Mouse (Mus musculus): ENCODE data around the gene Jmjd8. TPM values are rescaled to one million over a fixed set of nuclear protein-coding genes. Genes with fewer than 3 reads are reported as not detected.

Jmjd8 gene
- polyA plus RNA-seq, 1 experiment from 2014 or later = 56.9 TPM

GRCm38 (mm10) chr17:25834595-25835222 lies 6.0 kb downstream of the Jmjd8 start:
- Histone ChIP-seq H3K9ac (ENCODE audit: low read length) (peak overlapping the region; percentile 62), H3K36me3 (ENCODE audit: control insufficient read depth, insufficient read depth, low read length) (peaks cover 47% of the 10 kb centered on the region), H3K27ac (ENCODE audit: low read depth, low read length) (no peak overlapping the region), H3K4me1 (ENCODE audit: control insufficient read depth, insufficient read depth, low read length) (peaks cover 53% of the 10 kb centered on the region), H3K27me3 (replicated peaks; ENCODE audit: control insufficient read depth, insufficient read depth, low read length) (no peaks in the 10 kb centered on the region), H3K9me3 (replicated peaks; ENCODE audit: control insufficient read depth, low read length) (no peaks in the 10 kb centered on the region), H3K4me3 (ENCODE audit: low read depth, low read length) (peak overlapping the region; percentile 86), H3K4me2 (ENCODE audit: low read length) (peak overlapping the region; percentile 79)
- ATAC-seq (no peak), DNase-seq (ENCODE audit: low spot score) (no peak)
- WGBS = 87% methylated on average over 12 of the region's 12 CpGs

- peaks cover 47% of the 10 kb centered on the region for H3K36me3 ChIP-seq (ENCODE audit: control insufficient read depth, insufficient read depth, low read length)
- WGBS = 94% methylated on average over 7 of the region's 7 CpGs
- H3K4me3 ChIP-seq (ENCODE audit: low read depth, low read length) = no peak overlapping the region
- H3K9me3 ChIP-seq (replicated peaks; ENCODE audit: control insufficient read depth, low read length) = no peaks in the 10 kb centered on the region
- ATAC-seq (no peak), DNase-seq (ENCODE audit: low spot score) (no peak)
- H3K4me1 ChIP-seq (ENCODE audit: control insufficient read depth, insufficient read depth, low read length) = peaks cover 48% of the 10 kb centered on the region
- H3K9ac ChIP-seq (ENCODE audit: low read length) = no peak overlapping the region
- no peaks in the 10 kb centered on the region for H3K27me3 ChIP-seq (replicated peaks; ENCODE audit: control insufficient read depth, insufficient read depth, low read length)
- H3K27ac ChIP-seq (ENCODE audit: low read depth, low read length) = no peak overlapping the region
- H3K4me2 ChIP-seq (ENCODE audit: low read length) = no peak overlapping the region
Observed at GRCm38 (mm10) chr17:25835301-25835700, 6.6 kb downstream of the Jmjd8 start.

GRCm38 (mm10) chr17:25835816-25836215 lies 7.1 kb downstream of the Jmjd8 start:
- DNase-seq (ENCODE audit: low spot score) (no peak), ATAC-seq (no peak)
- Histone ChIP-seq H3K4me3 (ENCODE audit: low read depth, low read length) (0 out of 2 replicates have a peak overlapping the region, but pooled peaks have one; percentile 38), H3K9me3 (replicated peaks; ENCODE audit: control insufficient read depth, low read length) (no peaks in the 10 kb centered on the region), H3K4me1 (ENCODE audit: control insufficient read depth, insufficient read depth, low read length) (peaks cover 48% of the 10 kb centered on the region), H3K36me3 (ENCODE audit: control insufficient read depth, insufficient read depth, low read length) (peaks cover 47% of the 10 kb centered on the region), H3K9ac (ENCODE audit: low read length) (no peak overlapping the region), H3K27ac (ENCODE audit: low read depth, low read length) (no peak overlapping the region), H3K27me3 (replicated peaks; ENCODE audit: control insufficient read depth, insufficient read depth, low read length) (no peaks in the 10 kb centered on the region), H3K4me2 (ENCODE audit: low read length) (peak overlapping the region; percentile 72; the same call in 1 of the 2 replicates)
- WGBS = 92% methylated on average over 16 of the region's 16 CpGs

GRCm38 (mm10) chr17:25836397-25837075 lies 7.9 kb downstream of the Jmjd8 start:
- peaks cover 47% of the 10 kb centered on the region for H3K36me3 ChIP-seq (ENCODE audit: control insufficient read depth, insufficient read depth, low read length)
- ATAC-seq = no peak
- peak overlapping the region; percentile 72 for H3K4me2 ChIP-seq (ENCODE audit: low read length)
- H3K4me3 ChIP-seq (ENCODE audit: low read depth, low read length) = peak overlapping the region; percentile 38
- peak overlapping the region; percentile 72 for H3K9ac ChIP-seq (ENCODE audit: low read length)
- 22% methylated on average over 21 of the region's 23 CpGs for WGBS
- no peaks in the 10 kb centered on the region for H3K27me3 ChIP-seq (replicated peaks; ENCODE audit: control insufficient read depth, insufficient read depth, low read length)
- H3K4me1 ChIP-seq (ENCODE audit: control insufficient read depth, insufficient read depth, low read length) = peaks cover 44% of the 10 kb centered on the region
- H3K27ac ChIP-seq (ENCODE audit: low read depth, low read length) = peak overlapping the region; percentile 67
- DNase-seq (ENCODE audit: low spot score) = peak; percentile 21
- H3K9me3 ChIP-seq (replicated peaks; ENCODE audit: control insufficient read depth, low read length) = no peaks in the 10 kb centered on the region

- Histone ChIP-seq H3K9ac (ENCODE audit: low read length) (peak within 1 kb of the TSS; percentile 72), H3K4me3 (ENCODE audit: low read depth, low read length) (peak within 1 kb of the TSS; percentile 38), H3K27me3 (replicated peaks; ENCODE audit: control insufficient read depth, insufficient read depth, low read length) (no peaks in the 10 kb centered on the region), H3K9me3 (replicated peaks; ENCODE audit: control insufficient read depth, low read length) (no peaks in the 10 kb centered on the region), H3K4me1 (ENCODE audit: control insufficient read depth, insufficient read depth, low read length) (peaks cover 39% of the 10 kb centered on the region), H3K27ac (ENCODE audit: low read depth, low read length) (peak within 1 kb of the TSS; percentile 67), H3K4me2 (ENCODE audit: low read length) (peak within 1 kb of the TSS; percentile 72), H3K36me3 (ENCODE audit: control insufficient read depth, insufficient read depth, low read length) (peaks cover 49% of the 10 kb centered on the region)
- DNase-seq (ENCODE audit: low spot score) (peak; percentile 84), ATAC-seq (peak; percentile 27)
- WGBS = under 1% methylated on average over 26 of the region's 29 CpGs
Observed at GRCm38 (mm10) chr17:25837076-25837410, 8.4 kb downstream of the Jmjd8 start, which contains the start of gene Rhbdl1. TSS of gene Rhbdl1 (minus strand) at chr17:25837295.

- Histone ChIP-seq H3K27me3 (replicated peaks; ENCODE audit: control insufficient read depth, insufficient read depth, low read length) (no peaks in the 10 kb centered on the region), H3K4me1 (ENCODE audit: control insufficient read depth, insufficient read depth, low read length) (peaks cover 38% of the 10 kb centered on the region), H3K9ac (ENCODE audit: low read length) (peak overlapping the region; percentile 72; the same call in 1 of the 2 replicates), H3K4me2 (ENCODE audit: low read length) (peak overlapping the region; percentile 72), H3K9me3 (replicated peaks; ENCODE audit: control insufficient read depth, low read length) (no peaks in the 10 kb centered on the region), H3K4me3 (ENCODE audit: low read depth, low read length) (no peak overlapping the region), H3K27ac (ENCODE audit: low read depth, low read length) (peak overlapping the region; percentile 67), H3K36me3 (ENCODE audit: control insufficient read depth, insufficient read depth, low read length) (peaks cover 53% of the 10 kb centered on the region)
- 27% methylated on average over 3 of the region's 3 CpGs for WGBS
- ATAC-seq (no peak), DNase-seq (ENCODE audit: low spot score) (peak; percentile 60)
Observed at GRCm38 (mm10) chr17:25837533-25837932, 8.9 kb downstream of the Jmjd8 start.

GRCm38 (mm10) chr17:25838904-25839303 lies 10.2 kb downstream of the Jmjd8 start:
- Histone ChIP-seq H3K27me3 (replicated peaks; ENCODE audit: control insufficient read depth, insufficient read depth, low read length) (no peaks in the 10 kb centered on the region), H3K9me3 (replicated peaks; ENCODE audit: control insufficient read depth, low read length) (no peaks in the 10 kb centered on the region), H3K9ac (ENCODE audit: low read length) (no peak overlapping the region), H3K4me3 (ENCODE audit: low read depth, low read length) (no peak overlapping the region), H3K36me3 (ENCODE audit: control insufficient read depth, insufficient read depth, low read length) (peaks cover 59% of the 10 kb centered on the region), H3K27ac (ENCODE audit: low read depth, low read length) (no peak overlapping the region), H3K4me2 (ENCODE audit: low read length) (no peak overlapping the region), H3K4me1 (ENCODE audit: control insufficient read depth, insufficient read depth, low read length) (peaks cover 39% of the 10 kb centered on the region)
- 91% methylated on average over 4 of the region's 4 CpGs for WGBS
- ATAC-seq = no peak
- no peak for DNase-seq (ENCODE audit: low spot score)

GRCm38 (mm10) chr17:25839455-25840235 lies 11.0 kb downstream of the Jmjd8 start:
- Histone ChIP-seq H3K9ac (ENCODE audit: low read length) (no peak overlapping the region), H3K4me3 (ENCODE audit: low read depth, low read length) (no peak overlapping the region), H3K9me3 (replicated peaks; ENCODE audit: control insufficient read depth, low read length) (no peaks in the 10 kb centered on the region), H3K36me3 (ENCODE audit: control insufficient read depth, insufficient read depth, low read length) (peaks cover 59% of the 10 kb centered on the region), H3K27me3 (replicated peaks; ENCODE audit: control insufficient read depth, insufficient read depth, low read length) (no peaks in the 10 kb centered on the region), H3K4me2 (ENCODE audit: low read length) (no peak overlapping the region), H3K4me1 (ENCODE audit: control insufficient read depth, insufficient read depth, low read length) (peaks cover 32% of the 10 kb centered on the region), H3K27ac (ENCODE audit: low read depth, low read length) (no peak overlapping the region)
- ATAC-seq = no peak
- no peak for DNase-seq (ENCODE audit: low spot score)
- WGBS = 85% methylated on average over 14 of the region's 14 CpGs

Data from forebrain, embryonic 14.5 days (tissue).